Mouse (Mus musculus) heart, postnatal 10 days (tissue): ENCODE data around the gene Ier5l. TPM values are rescaled to one million over a fixed set of nuclear protein-coding genes. Genes with fewer than 3 reads are reported as not detected.
A peak's percentile ranks its signal among the peaks of the same experiment; 100 is the strongest.

ENCODE experiments used
- DNase-seq, 2 experiments: peaks; one replicate each; pipeline ENCODE4 v3.0.0; 2021
- intact Hi-C: fragments of 180-260 bp; cut with DNase I; formaldehyde crosslinking; loops from one replicate; pipeline ENCODE4 v1.15.1; 2025
- total RNA-seq, 2 experiments: library from RNA; stranded (reverse); gene quantifications; 2 replicates each; pipeline ENCODE4 v1.2.3; 2021

Ier5l gene
- total RNA-seq, 2 experiments from 2014 or later: 9.5 to 12.2 TPM

- DNase-seq: peak; percentile 54 to 58
- intact Hi-C loops: loop anchor here (5.0 kb wide), 2 partner anchors 141 to 186 kb away; no protein-coding TSS in a partner anchor
Observed at GRCm38 (mm10) chr2:30471051-30471450, 3.0 kb downstream of the Ier5l start.

GRCm38 (mm10) chr2:30470143-30470946 is 3.7 kb downstream of the Ier5l start:
- intact Hi-C loops: loop anchor here (1.0 to 5.0 kb wide), 4 partner anchors 29 to 324 kb away; no protein-coding TSS in a partner anchor
- peak; percentile 85 to 87 for DNase-seq

DNA sequence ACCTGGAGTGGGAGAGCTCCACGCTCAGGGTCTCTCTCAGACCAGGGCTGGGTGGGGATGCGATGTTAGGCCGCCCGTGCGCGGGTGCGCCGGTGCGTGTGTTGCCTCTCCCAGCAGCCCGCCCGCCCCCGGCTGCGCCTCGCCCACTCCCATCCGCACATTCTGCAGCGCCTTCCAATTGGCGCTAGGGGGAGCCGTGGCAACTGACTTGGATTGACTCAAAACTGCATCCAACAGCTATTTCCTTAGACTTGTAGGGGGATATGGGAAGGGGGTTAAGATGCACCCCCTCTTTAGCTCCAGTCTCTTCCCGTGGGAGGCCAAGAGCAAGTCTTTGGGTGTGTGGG is 4.2 kb downstream of the Ier5l start:
- intact Hi-C loops: loop anchor here (1.0 to 5.0 kb wide), 4 partner anchors 28 to 325 kb away; no protein-coding TSS in a partner anchor
- peak; percentile 90 for DNase-seq

DNA sequence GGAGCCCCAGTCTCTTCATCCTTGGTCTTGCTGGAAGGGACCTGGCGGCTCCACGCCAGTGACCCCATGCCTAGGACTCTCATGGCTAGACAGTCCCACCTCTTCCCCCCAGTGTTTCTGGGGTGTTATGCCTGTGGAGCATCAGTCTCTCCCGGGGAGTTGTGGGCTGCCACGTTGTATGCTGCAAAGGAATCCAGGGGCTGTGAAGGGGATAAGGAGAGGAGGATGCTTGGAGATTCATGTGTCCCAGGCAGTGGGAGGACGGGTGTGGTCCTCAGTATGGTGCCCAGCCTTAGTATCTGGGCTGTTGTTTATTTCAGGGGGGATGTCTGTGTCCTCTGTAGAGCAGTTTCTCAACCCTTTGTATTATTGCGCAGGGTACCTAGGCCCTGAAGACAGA is 5.0 kb downstream of the Ier5l start:
- DNase-seq: no peak
- intact Hi-C loops: no loop called here

DNA sequence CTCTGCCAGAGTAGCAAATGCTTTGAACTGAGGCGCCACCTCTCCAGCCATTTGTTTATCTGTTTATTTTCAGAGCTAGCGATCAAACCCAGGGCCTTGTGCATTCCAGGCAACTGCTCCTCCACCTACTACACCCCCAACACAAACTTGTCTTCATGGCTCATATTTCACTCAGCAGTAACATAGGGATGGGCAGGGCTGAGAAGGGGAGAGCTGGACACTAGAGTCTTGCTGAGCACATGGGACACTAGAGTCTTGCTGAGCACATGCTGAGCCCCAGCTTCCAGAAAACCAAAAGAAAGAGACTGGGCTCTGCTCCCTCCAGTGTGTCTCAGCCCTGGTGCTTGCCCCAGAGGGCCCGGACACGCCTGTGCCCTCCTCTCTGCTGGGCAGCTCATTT is 7.2 kb downstream of the Ier5l start:
- intact Hi-C loops: no loop called here
- no peak for DNase-seq

- intact Hi-C loops: no loop called here
- DNase-seq: no peak
Observed at GRCm38 (mm10) chr2:30464411-30464810, 9.6 kb downstream of the Ier5l start.

DNA sequence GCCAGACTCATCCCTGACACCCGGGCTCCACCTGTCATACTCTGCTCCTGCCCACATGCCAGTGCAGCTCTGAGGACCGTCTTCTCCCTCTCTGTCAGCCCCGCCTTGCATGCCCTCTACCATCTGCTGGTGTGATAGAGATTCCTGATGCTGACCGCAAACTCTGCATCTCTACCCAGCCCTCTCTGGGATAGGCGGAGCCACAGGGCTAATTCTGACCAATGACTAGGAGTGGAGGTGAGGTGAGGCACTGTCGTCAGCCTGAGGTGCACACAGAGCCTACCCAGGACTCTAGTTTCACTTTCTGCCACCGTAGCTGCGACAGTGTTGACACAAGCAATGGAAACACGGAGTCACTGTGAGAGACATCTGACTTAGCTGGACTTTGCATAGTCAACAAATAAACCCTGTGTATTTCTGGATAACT is 10.1 kb downstream of the Ier5l start:
- DNase-seq: peak; percentile 81 to 85
- intact Hi-C loops: no loop called here

GRCm38 (mm10) chr2:30463341-30463761 is 10.7 kb downstream of the Ier5l start:
- intact Hi-C loops: no loop called here
- peak in 1 of 2 experiments; percentile 22 for DNase-seq

GRCm38 (mm10) chr2:30459241-30459640 is 14.8 kb downstream of the Ier5l start:
- intact Hi-C loops: no loop called here
- DNase-seq: no peak

GRCm38 (mm10) chr2:30458349-30458748 is 15.7 kb downstream of the Ier5l start:
- intact Hi-C loops: no loop called here
- DNase-seq: no peak

- intact Hi-C loops: no loop called here
Observed at GRCm38 (mm10) chr2:30456104-30456980, 17.7 kb downstream of the Ier5l start.

DNA sequence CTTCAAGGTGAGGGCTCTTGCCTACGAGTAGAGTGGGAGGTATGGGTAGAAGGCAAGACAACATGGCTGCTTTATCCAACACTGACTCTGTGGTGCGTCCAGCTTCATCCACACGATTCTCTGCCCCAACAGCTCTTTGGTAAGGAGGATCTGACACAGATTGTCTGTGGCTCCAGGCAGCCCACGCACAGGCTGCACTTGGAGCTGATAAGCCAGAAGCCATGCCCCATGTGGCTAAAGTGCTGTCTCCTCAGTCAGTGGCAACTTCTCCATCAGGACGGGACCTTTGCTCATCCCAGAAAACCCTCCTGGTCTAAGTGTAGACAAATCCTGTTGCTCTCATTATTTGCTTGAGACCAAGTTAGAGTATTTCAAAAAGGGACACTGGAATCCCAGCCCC is 19.4 kb downstream of the Ier5l start:
- no peak for DNase-seq
- intact Hi-C loops: no loop called here

More at GRCm38 (mm10) chr2:30456104-30456980, 17.7 kb downstream of the Ier5l start:
- no peak for DNase-seq

DNA sequence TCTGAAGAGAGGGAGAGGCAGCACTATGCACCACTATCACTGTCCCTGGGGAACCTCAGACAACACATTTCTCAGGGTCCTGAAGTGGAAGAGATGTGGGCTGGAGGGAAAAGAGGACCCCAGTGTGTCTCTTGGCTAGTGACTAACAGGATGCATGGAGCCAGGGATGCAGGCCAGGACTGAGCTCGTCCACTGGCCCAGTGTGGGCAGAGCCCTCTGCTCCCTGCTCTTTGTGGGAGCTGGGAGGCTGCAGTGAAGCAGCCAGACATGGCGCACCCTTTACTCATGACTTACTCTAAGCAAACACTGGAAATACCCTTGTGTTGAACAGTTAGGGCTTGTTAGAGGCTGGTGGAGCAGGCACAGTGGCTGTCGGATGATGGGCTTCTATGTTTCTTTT is 20.4 kb downstream of the Ier5l start:
- DNase-seq: no peak
- intact Hi-C loops: no loop called here

- intact Hi-C loops: no loop called here
- no peak for DNase-seq
Observed at GRCm38 (mm10) chr2:30451525-30451924, 22.5 kb downstream of the Ier5l start.

DNA sequence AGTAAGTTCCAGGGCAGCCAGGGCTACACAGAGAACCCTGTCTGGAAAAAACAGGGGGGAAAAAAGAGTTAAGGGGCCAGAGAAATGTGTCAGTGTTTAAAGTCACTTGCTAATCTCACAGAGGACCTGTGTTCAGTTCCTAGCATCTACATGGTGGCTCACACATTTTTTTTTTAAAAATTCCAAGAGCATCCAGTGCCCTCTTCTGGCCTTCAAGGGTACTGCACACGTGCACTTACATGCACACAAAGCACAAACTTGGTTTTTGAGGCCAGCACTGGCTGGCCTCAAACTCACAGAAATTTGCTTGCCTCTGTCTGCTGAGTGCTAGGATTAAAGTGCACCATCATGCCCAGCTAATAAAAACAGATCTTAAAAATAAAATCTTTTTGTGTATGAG is 23.5 kb downstream of the Ier5l start:
- DNase-seq: no peak
- intact Hi-C loops: no loop called here

- peak in 1 of 2 experiments; percentile 42 for DNase-seq
- intact Hi-C loops: no loop called here
Observed at GRCm38 (mm10) chr2:30448371-30448770, 25.6 kb downstream of the Ier5l start.

DNA sequence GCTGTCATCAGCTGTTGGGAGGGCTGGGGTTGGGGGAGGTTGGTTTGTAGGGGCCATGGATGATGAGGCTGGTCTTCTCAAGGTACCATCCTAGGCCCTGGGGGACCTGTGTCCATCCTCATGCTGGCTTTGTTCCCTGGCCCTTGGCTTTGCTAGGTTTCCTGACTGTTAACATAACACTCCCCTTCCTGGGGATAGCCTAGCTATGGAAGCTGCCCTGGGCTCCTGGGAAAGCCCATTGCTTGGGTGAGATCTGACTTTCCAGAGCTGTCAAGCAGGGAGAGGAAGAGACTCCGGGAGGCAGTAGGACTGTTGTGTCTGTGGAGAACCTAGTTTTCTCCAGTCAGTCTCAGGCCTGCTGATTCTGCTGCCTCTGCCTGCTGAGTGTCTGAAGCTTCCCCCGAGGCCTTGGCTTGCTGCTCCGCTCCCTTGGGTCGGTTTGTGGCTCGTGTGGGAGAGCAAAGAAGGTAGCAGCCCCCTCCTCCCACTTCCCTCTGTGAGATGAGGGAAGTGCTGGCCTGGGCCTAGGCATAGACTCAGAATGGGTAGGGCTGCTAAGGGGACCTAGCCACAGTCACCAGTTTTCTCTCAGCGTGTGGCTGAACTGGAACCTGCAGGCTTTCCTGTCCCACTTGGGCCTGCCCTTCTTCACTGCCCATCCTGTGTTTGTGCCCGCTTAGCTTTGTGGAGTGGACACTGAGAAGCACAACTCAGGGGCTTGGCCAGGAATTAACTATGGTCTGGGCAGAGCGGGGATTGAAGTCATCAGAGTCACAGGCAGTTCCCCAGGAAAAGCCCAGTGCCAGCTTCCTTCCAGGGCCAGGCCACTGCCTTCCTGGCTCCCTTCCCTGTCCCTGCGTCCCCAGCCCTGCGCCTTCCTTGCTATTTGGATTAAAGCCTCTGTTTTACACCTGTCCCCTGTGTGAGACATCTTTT is 26.9 kb downstream of the Ier5l start:
- DNase-seq: peak in 1 of 2 experiments; percentile 46
- intact Hi-C loops: no loop called here

GRCm38 (mm10) chr2:30445312-30445711 is 28.7 kb downstream of the Ier5l start:
- peak; percentile 64 for DNase-seq

DNA sequence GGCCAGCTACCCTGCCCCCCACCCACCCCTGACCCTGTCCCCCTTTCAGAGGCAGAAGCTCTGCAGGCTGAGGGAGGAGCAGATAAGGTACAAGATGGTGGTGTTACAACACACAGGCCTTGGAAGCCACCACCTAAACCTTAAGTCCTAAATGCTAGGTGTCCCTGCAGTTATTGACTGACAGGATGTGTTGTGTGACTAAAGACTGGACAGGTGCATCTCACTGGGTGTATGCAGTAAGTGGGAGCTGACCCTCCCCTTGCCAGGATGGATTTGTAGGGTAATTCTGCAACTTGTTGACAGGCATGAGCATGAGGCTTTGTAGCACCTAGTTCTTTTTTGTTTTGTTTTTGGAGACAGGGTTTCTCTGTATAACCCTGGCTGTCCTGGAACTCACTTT is 29.6 kb downstream of the Ier5l start:
- intact Hi-C loops: no loop called here

More at GRCm38 (mm10) chr2:30445312-30445711, 28.7 kb downstream of the Ier5l start:
- intact Hi-C loops: no loop called here

DNA sequence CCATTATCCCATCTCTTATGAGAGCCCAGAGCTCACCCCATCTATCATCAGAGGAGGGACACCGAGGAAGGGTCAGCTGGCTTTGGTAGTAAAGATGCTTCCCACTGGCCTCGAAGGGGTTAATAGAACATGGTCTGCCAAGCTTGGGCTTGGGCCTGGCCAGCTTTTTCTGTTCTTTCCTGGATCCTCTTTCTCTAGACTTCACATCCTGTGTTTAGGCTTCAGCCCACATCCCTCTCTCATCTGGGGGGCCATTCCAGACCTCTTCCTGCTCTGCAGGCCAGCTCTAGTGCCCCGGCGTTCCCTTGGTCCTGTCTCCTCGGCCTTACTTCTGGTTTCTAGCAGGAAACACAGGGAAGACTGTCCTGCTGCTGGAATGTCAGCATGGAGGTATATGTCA is 30.0 kb downstream of the Ier5l start:
- intact Hi-C loops: no loop called here
- no peak for DNase-seq

More for the DNA sequence above, 29.6 kb downstream of the Ier5l start:
- DNase-seq: no peak
